Mouse (Mus musculus) heart, embryonic 16.5 days (tissue): ENCODE results near the gene Nadk. TPM values are rescaled to one million over a fixed set of nuclear protein-coding genes. Genes with fewer than 3 reads are reported as not detected.

ENCODE experiments used
- ATAC-seq: fragments of 200-750 bp; cut with Nextera tagmentation; replicated peaks from 2 replicates; pipeline ENCODE4 v1.8.0; 2017; ENCODE audit warnings: moderate number of reproducible peaks; ENCODE audit not compliant: insufficient read depth, low FRiP score; ENCODE audit errors: extremely low read depth
- H3K27ac ChIP-seq: fragments of 300-500 bp; sonication (generic); 2 replicates; pipeline ENCODE4 v1.5.1; 2014; ENCODE audit warnings: mild to moderate bottlenecking, low read length, control low read depth, moderate library complexity
- H3K27me3 ChIP-seq: fragments of 300-500 bp; sonication (generic); 2 replicates; pipeline ENCODE4 v1.6.1; 2014; ENCODE audit warnings: low read length, mixed read lengths; ENCODE audit not compliant: control insufficient read depth, insufficient read depth
- H3K36me3 ChIP-seq: fragments of 300-500 bp; sonication (generic); 2 replicates; pipeline ENCODE4 v1.6.1; 2014; ENCODE audit not compliant: control insufficient read depth, insufficient read depth
- H3K4me1 ChIP-seq: fragments of 300-500 bp; sonication (generic); 2 replicates; pipeline ENCODE4 v1.6.1; 2014; ENCODE audit warnings: low read length, mixed read lengths; ENCODE audit not compliant: control insufficient read depth, insufficient read depth
- H3K4me2 ChIP-seq: fragments of 300-500 bp; sonication (generic); 2 replicates; pipeline ENCODE4 v1.6.1; 2014; ENCODE audit warnings: low read depth, mild to moderate bottlenecking, control low read depth, low read length
- H3K4me3 ChIP-seq: fragments of 300-500 bp; sonication (generic); 2 replicates; pipeline ENCODE4 v1.5.1; 2014; ENCODE audit warnings: mild to moderate bottlenecking, control low read depth, low read length
- H3K9ac ChIP-seq: fragments of 300-500 bp; sonication (generic); 2 replicates; pipeline ENCODE4 v1.6.1; 2014; ENCODE audit warnings: low read length, control low read depth
- H3K9me3 ChIP-seq: fragments of 300-500 bp; sonication (generic); replicated peaks from 2 replicates; pipeline ENCODE4 v1.6.1; 2016; ENCODE audit warnings: low read length; ENCODE audit not compliant: control insufficient read depth
- WGBS: fragments of 180-500 bp; shearing (Covaris S2); extraction: QIAGEN DNeasy Blood & Tissue Kit; methylation state at CpG from one replicate; pipeline ENCODE4 v1.1.7; 2014; 5-methylcytosine and 5-hydroxymethylcytosine counted together
- polyA plus RNA-seq: library from polyadenylated mRNA; unstranded; fragments of >200 nt; fragmentation: Nextera tagmentation; extraction: Ambion mirVana; gene quantifications from 2 replicates; pipeline ENCODE4 v1.2.1, GENCODE M21; 2015

Nadk gene
- polyA plus RNA-seq, 1 experiment from 2014 or later, result 52.8 TPM

DNA sequence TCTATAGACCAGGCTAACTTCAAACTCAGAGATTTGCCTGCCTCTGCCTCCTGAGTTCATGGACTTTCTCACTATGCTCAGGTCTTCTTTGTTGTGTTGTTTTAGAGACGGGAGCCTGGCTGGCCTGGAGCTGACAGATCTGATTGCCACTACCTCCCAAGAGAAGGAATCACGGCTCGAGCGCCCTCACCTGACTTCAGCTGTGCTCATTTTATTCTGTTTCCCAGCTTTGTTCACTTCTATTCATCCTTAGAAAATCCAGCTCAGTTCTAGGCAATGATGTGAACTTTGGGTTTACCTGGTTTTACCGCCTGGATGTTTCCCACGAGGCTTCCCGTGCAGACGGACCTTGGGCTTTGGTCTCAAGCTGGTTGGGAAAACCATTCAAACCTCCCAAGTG lies 13.3 kb downstream of the Nadk start:
- no peak overlapping the region for H3K4me2 ChIP-seq
- no peak for ATAC-seq
- H3K4me3 ChIP-seq, result no peak overlapping the region
- WGBS, result 85% methylated on average over 8 of the region's 8 CpGs
- H3K27ac ChIP-seq, result no peak overlapping the region
- H3K36me3 ChIP-seq, result peaks cover 7% of the 10 kb centered on the region; the same call in 1 of the 2 replicates
- H3K9ac ChIP-seq, result no peak overlapping the region
- H3K27me3 ChIP-seq, result no peaks in the 10 kb centered on the region
- H3K4me1 ChIP-seq, result peaks cover 5% of the 10 kb centered on the region; the same call in 1 of the 2 replicates
- no peaks in the 10 kb centered on the region for H3K9me3 ChIP-seq

- Histone ChIP-seq H3K4me3 (no peak overlapping the region), H3K4me2 (no peak overlapping the region), H3K4me1 (peaks cover 5% of the 10 kb centered on the region; the same call in 1 of the 2 replicates), H3K36me3 (peaks cover 7% of the 10 kb centered on the region; the same call in 1 of the 2 replicates), H3K9me3 (no peaks in the 10 kb centered on the region), H3K27me3 (no peaks in the 10 kb centered on the region), H3K9ac (no peak overlapping the region), H3K27ac (no peak overlapping the region)
- WGBS, result 84% methylated on average over 9 of the region's 9 CpGs
- no peak for ATAC-seq
These were observed 15.0 kb downstream of the Nadk start for GRCm38 (mm10) chr4:155577132-155577531.

DNA sequence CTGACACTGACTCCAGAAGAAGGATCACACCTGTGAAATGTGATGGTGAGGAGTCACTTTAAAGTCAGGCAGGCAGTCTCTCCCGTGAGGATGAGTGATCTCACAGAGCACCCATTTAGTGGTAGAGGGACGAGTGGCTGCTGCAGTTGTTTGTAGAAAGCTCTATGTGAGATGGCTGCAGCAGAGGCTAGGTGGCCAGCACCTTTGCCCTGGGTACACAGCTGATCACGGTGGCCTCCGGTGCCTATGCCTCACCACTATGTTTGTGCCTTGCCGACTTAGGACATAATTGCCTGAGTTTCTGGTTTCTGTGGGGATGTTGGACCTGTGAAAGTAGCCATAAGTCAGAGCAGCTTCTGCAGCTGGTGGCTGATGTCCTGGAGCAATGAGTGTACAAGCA lies 15.6 kb downstream of the Nadk start:
- H3K9ac ChIP-seq, result no peak overlapping the region
- H3K27ac ChIP-seq, result no peak overlapping the region
- H3K4me3 ChIP-seq, result no peak overlapping the region
- peaks cover 5% of the 10 kb centered on the region; the same call in 1 of the 2 replicates for H3K4me1 ChIP-seq
- no peaks in the 10 kb centered on the region for H3K27me3 ChIP-seq
- peaks cover 7% of the 10 kb centered on the region; the same call in 1 of the 2 replicates for H3K36me3 ChIP-seq
- no peaks in the 10 kb centered on the region for H3K9me3 ChIP-seq
- ATAC-seq, result no peak
- no peak overlapping the region for H3K4me2 ChIP-seq
- 86% methylated on average over 5 of the region's 5 CpGs for WGBS

DNA sequence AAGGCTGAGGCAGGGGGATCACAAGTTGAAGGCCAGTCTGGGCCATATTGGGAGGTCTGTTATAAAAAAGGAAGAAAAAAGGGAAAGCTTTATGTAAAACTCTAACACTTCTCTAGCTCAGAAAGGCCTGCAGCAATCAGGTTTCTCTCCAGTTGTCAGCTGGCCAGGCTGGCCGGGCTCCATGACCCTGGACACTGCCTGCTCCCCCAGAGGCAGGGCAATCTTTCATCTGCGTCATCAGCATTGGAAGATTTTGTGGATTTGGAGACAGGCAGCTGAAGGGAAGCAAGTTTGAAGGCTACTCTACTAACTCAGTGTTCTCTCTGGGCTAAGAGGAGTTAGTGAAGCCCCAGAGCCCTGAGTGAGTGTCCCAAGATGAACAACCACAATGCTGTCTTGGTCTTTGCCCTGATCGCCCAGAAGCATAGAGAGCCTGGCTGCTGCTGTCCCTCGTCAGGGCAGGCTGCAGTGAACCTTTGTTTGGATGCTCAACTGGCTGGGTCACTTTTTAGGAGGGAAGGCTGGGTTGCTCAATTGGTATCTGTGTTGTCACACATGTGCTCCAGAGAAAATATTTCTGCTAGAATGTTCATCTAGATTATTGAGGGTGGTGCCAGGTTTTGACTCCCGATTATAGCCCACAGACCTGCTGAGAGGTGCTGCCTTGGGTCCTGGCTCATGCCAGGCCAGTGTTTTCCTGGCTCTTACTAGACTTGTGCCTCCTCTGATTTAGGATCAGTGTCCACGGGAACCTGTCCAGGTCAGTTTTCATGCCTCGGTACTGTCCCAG lies 16.4 kb downstream of the Nadk start:
- WGBS, result 82% methylated on average over 7 of the region's 7 CpGs
- no peak overlapping the region for H3K4me2 ChIP-seq
- no peak for ATAC-seq
- no peaks in the 10 kb centered on the region for H3K9me3 ChIP-seq
- H3K27me3 ChIP-seq, result no peaks in the 10 kb centered on the region
- H3K4me3 ChIP-seq, result no peak overlapping the region
- H3K4me1 ChIP-seq, result peaks cover 5% of the 10 kb centered on the region; the same call in 1 of the 2 replicates
- H3K9ac ChIP-seq, result no peak overlapping the region
- H3K27ac ChIP-seq, result no peak overlapping the region
- H3K36me3 ChIP-seq, result peaks cover 7% of the 10 kb centered on the region; the same call in 1 of the 2 replicates

- no peak overlapping the region for H3K9ac ChIP-seq
- H3K36me3 ChIP-seq, result peaks cover 21% of the 10 kb centered on the region
- WGBS, result 23% methylated on average over 1 of the region's 1 CpGs
- H3K4me2 ChIP-seq, result no peak overlapping the region
- H3K4me1 ChIP-seq, result no peaks in the 10 kb centered on the region
- no peak overlapping the region for H3K4me3 ChIP-seq
- H3K27ac ChIP-seq, result no peak overlapping the region
- ATAC-seq, result no peak
- no peaks in the 10 kb centered on the region for H3K9me3 ChIP-seq
- H3K27me3 ChIP-seq, result no peaks in the 10 kb centered on the region
These were observed 18.2 kb downstream of the Nadk start for GRCm38 (mm10) chr4:155580420-155580819.

DNA sequence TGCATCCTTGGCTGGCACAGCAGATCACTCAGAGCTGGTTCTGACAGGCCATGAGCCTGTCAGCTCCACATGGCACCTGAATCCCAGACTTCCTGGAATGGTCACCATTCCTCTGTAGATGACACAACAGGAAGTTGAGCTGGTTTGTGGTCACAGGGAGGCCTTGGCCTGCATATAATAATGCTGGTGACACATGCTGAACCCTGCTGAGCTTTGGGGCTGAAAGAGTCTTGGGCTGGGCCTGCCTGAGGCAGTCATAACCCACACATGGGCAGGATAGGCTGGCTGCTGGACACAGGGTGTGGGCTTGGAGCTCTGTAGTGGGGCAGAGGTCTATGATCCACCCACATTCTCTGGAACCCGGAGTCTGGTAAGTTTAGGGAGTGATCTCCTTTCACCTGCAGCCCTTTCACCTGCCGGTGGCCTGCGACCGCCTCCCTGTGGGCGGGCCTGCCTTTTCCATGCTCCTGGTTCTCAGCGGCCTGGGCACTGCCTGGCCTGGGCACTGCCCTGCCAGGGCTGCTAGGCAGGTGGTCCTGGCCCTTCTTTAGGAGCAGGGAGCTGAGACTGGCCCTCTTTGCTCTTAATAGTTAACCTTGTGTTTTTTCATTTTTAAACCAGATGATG lies 20.2 kb downstream of the Nadk start:
- Histone ChIP-seq H3K4me2 (no peak overlapping the region), H3K36me3 (peaks cover 32% of the 10 kb centered on the region), H3K27me3 (no peaks in the 10 kb centered on the region), H3K4me3 (no peak overlapping the region), H3K9me3 (no peaks in the 10 kb centered on the region), H3K4me1 (no peaks in the 10 kb centered on the region), H3K27ac (no peak overlapping the region), H3K9ac (no peak overlapping the region)
- no peak for ATAC-seq
- WGBS, result 88% methylated on average over 6 of the region's 6 CpGs

DNA sequence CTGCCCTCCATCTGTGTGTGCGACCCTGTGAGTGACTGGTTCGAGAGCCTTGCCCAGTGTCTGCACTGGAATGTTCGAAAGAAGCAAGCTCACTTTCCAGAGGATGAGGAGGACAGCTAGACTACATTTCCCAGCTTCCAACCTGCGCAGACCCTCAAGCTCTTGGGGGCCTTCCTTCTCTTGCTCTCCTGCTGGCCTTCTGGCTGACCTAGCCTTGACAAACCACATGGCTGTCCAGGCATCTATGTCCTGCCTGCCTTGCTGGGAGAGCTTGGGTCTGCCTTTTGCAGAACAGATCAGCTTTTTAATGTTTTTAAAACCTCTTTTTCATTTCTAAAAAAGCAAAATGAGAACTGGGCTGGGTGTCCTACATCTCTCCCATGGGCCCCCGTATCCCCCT lies 27.2 kb downstream of the Nadk start:
- peaks cover 47% of the 10 kb centered on the region for H3K36me3 ChIP-seq
- no peaks in the 10 kb centered on the region for H3K4me1 ChIP-seq
- 95% methylated on average over 5 of the region's 5 CpGs for WGBS
- no peak overlapping the region for H3K4me3 ChIP-seq
- no peaks in the 10 kb centered on the region for H3K27me3 ChIP-seq
- H3K4me2 ChIP-seq, result no peak overlapping the region
- H3K9ac ChIP-seq, result no peak overlapping the region
- H3K9me3 ChIP-seq, result no peaks in the 10 kb centered on the region
- no peak for ATAC-seq
- H3K27ac ChIP-seq, result no peak overlapping the region

DNA sequence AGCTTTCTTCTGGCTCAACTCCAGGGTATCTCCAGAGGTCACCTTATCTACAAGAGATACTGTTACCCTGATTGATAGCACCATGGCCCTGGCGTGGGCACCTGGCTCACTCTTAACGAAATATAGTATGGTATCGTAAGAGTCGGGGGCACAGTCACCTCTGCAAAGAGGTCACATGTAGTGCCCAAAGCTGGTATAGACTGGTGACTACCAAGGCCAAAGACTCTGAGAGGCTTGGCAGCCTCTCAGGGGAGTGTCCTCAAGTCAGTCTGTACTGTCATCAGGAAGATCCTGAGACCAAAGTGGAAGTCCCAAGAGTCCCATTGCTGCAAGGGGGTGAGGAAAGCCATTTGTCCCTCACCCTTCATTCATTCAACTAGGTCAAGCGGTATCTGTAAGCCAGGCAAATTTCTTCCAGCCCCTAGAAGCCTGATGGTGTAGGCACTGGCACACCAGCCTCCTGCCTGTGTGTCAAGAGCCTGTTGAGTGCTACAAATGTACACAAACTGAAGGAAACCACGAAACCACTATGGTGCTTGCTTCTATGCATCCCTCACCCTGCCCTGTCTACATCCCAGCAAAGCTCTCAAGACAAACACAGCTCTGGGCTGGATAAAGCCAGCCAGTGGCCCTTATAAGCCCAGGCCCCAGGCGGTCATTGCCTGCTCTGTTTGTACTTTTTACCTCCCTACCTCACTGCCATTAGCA lies 29.0 kb downstream of the Nadk start:
- no peak overlapping the region for H3K4me2 ChIP-seq
- ATAC-seq, result no peak
- H3K4me3 ChIP-seq, result no peak overlapping the region
- no peaks in the 10 kb centered on the region for H3K4me1 ChIP-seq
- peaks cover 34% of the 10 kb centered on the region for H3K36me3 ChIP-seq
- WGBS, result 57% methylated on average over 7 of the region's 7 CpGs
- no peak overlapping the region for H3K27ac ChIP-seq
- H3K27me3 ChIP-seq, result no peaks in the 10 kb centered on the region
- H3K9ac ChIP-seq, result no peak overlapping the region
- no peaks in the 10 kb centered on the region for H3K9me3 ChIP-seq

- H3K4me3 ChIP-seq, result no peak overlapping the region
- peaks cover 14% of the 10 kb centered on the region for H3K36me3 ChIP-seq
- ATAC-seq, result no peak
- no peak overlapping the region for H3K4me2 ChIP-seq
- H3K9ac ChIP-seq, result no peak overlapping the region
- H3K27me3 ChIP-seq, result no peaks in the 10 kb centered on the region
- no peaks in the 10 kb centered on the region for H3K4me1 ChIP-seq
- H3K9me3 ChIP-seq, result no peaks in the 10 kb centered on the region
- H3K27ac ChIP-seq, result no peak overlapping the region
- 69% methylated on average over 1 of the region's 1 CpGs for WGBS
These were observed 31.6 kb downstream of the Nadk start for GRCm38 (mm10) chr4:155593780-155594179.
